17 mouse cellular contexts compared by ENCODE assay signal in the genomic region with DNA sequence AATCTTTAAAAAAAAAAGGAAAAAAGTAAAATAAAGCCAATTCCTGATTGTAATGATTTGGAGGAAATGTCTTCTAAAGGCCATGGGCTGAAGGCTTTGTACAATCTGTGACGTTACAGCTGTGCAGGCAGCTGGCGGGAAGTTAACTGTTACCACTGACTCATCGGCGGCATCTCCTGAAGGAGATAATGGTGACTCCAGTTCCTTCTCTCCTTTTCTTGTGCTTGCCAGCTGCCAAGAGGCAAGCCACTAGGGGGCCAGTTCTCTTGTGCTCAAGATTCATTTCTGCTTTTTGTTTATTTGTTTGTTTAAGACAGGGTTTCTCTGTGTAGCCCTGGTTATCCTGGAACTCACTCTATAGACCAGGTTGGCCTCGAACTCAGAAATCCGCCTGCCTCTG. TPM values are rescaled to one million over a fixed set of nuclear protein-coding genes. Genes with fewer than 3 reads are reported as not detected.
DNase-seq lines count a peak whose midpoint lies in the region; TF ChIP-seq lines count a peak whose summit lies in the region.
"Had no signal": no experiment of that assay in that cellular context is flagged by ENCODE, and none has a peak within 500 bp of the region (broad histone marks: within the 10 kb centered on the region; RNA-seq: fewer than 3 reads in every experiment).

No protein-coding gene starts in this region.

- H3K9me3 ChIP-seq in forebrain, embryonic 10.5 days: peaks cover 3% of the 10 kb centered on the region; the same call in 1 of the 2 replicates
- H3K9me3 ChIP-seq: forebrain, embryonic 15.5 days; liver, embryonic 15.5 days had no signal

- no peak overlapping the region for H3K4me3 ChIP-seq in kidney, adult 2 months (ENCODE audit: insufficient read depth, low read depth, low read length)
- H3K4me3 ChIP-seq in C2C12 (ENCODE audit: insufficient read depth, poor library complexity, severe bottlenecking): no peak overlapping the region
- H3K4me3 ChIP-seq in forebrain, embryonic 10.5 days: no peak overlapping the region
- no peak overlapping the region for H3K4me3 ChIP-seq in gastrocnemius, adult 2 months
- H3K4me3 ChIP-seq: forebrain, embryonic 15.5 days; liver, embryonic 15.5 days had no signal

- no peak overlapping the region for H3K27ac ChIP-seq in kidney, adult 2 months (ENCODE audit: insufficient read depth, low read depth, low read length)
- no peak overlapping the region for H3K27ac ChIP-seq in forebrain, embryonic 10.5 days
- no peak overlapping the region for H3K27ac ChIP-seq in gastrocnemius, adult 2 months
- H3K27ac ChIP-seq: forebrain, embryonic 15.5 days; liver, embryonic 15.5 days had no signal

- 0 out of 2 replicates have a peak, but pooled peaks have one; percentile 23 for TF ChIP-seq CTCF in kidney, adult 2 months (conservative IDR thresholded peaks at IDR 0.05; ENCODE audit: insufficient read depth, insufficient read length, low read depth, low read length)
- TF ChIP-seq CTCF in C2C12 (IDR thresholded peaks at IDR 0.05; ENCODE audit: control insufficient read depth, insufficient read depth, insufficient read length): no peak
- TF ChIP-seq CTCF in gastrocnemius, adult 2 months (IDR thresholded peaks at IDR 0.05): no peak

- intact Hi-C loops in gastrocnemius, adult 2 months (cut with DNase I): loop anchor here (5.0 kb wide), 1 partner anchor 127 kb away; no protein-coding TSS in a partner anchor

- TF ChIP-seq POLR2A in kidney, adult 2 months (IDR thresholded peaks at IDR 0.05; ENCODE audit: low read depth, low read length): no peak

- H3K79me2 ChIP-seq in C2C12 (ENCODE audit: control insufficient read depth, insufficient read depth): no peaks in the 10 kb centered on the region

- no peaks in the 10 kb centered on the region for H3K36me3 ChIP-seq in kidney, adult 2 months (ENCODE audit: control insufficient read depth, insufficient read depth, low read length)
- no peaks in the 10 kb centered on the region for H3K36me3 ChIP-seq in C2C12 (ENCODE audit: control insufficient read depth, insufficient read depth)
- no peaks in the 10 kb centered on the region for H3K36me3 ChIP-seq in forebrain, embryonic 10.5 days (replicated peaks)
- H3K36me3 ChIP-seq: forebrain, embryonic 15.5 days; liver, embryonic 15.5 days had no signal

- no peaks in the 10 kb centered on the region for H3K27me3 ChIP-seq in kidney, adult 2 months (replicated peaks; ENCODE audit: control insufficient read depth, insufficient read depth, low read length)
- no peaks in the 10 kb centered on the region for H3K27me3 ChIP-seq in C2C12 (ENCODE audit: control insufficient read depth, insufficient read depth, insufficient read length)
- peaks cover 30% of the 10 kb centered on the region for H3K27me3 ChIP-seq in forebrain, embryonic 10.5 days (ENCODE audit: poor library complexity, severe bottlenecking)
- H3K27me3 ChIP-seq: forebrain, embryonic 15.5 days had no signal

- H3K4me1 ChIP-seq in kidney, adult 2 months (ENCODE audit: control insufficient read depth, insufficient read depth, low read length): no peaks in the 10 kb centered on the region
- peaks cover 28% of the 10 kb centered on the region for H3K4me1 ChIP-seq in forebrain, embryonic 10.5 days

- no peak for DNase-seq in kidney, adult 2 months
- DNase-seq in kidney, postnatal 14 days: no peak
- peak; percentile 43 for DNase-seq in MN1 (ENCODE audit: low spot score)
- peak; percentile 33 to 38 for DNase-seq in monocyte, adult 2 months (ENCODE audit: low read depth in 1 of 2, low spot score in 2 of 2)
- DNase-seq in adrenal gland, adult 18-20 months (ENCODE audit: low spot score in 2 of 2): no peak
- no peak for DNase-seq in forebrain, embryonic 10.5 days (ENCODE audit: extremely low spot score, low spot score)
- DNase-seq in gastrocnemius, adult 2 months: no peak
- DNase-seq: adrenal gland, postnatal 10 days; cerebellum, adult 11 months; gastrocnemius, postnatal 36 days; heart, postnatal 14 days; left cerebral cortex, postnatal 4 days; right cerebral cortex, adult 18-20 months; thymus, adult 18-20 months had no signal

- no peaks in the 10 kb centered on the region for H3K79me3 ChIP-seq in C2C12 (ENCODE audit: low read depth)

- no peak overlapping the region for H3ac ChIP-seq in C2C12 (ENCODE audit: control insufficient read depth, insufficient read length, low read depth)

- 67% methylated on average over 6 of the region's 6 CpGs for WGBS in kidney, adult 2 months
- WGBS in forebrain, embryonic 10.5 days: 87% methylated on average over 6 of the region's 6 CpGs

TF ChIP-seq in C2C12, 6 proteins besides CTCF, POLR2A, EP300 and RAD21:
- TF ChIP-seq CEBPB (IDR thresholded peaks at IDR 0.05; ENCODE audit: low read depth) (no peak), FOSL1 (IDR thresholded peaks at IDR 0.05; ENCODE audit: insufficient read depth, low read length, poor library complexity, severe bottlenecking) (no peak), USF1 (IDR thresholded peaks at IDR 0.05; ENCODE audit: low read depth) (no peak), MYOG (IDR thresholded peaks at IDR 0.05; ENCODE audit: control insufficient read depth, extremely low read depth, insufficient read length) (no peak), MYOD1 (IDR thresholded peaks at IDR 0.05; ENCODE audit: control insufficient read depth, insufficient read length, low read depth) (peak; percentile 82)

RNA-seq across cellular contexts. Expression of gene Arhgef19, which starts 29.8 kb away (rescaled TPM):
- polyA plus RNA-seq in kidney, adult 2 months (2012; rRNA removed): 4.9 and 5.1 TPM in 2 replicates
- polyA plus RNA-seq in C2C12 (2012; fragmentation: generic; extraction: Trizol): 26.7 TPM
- 10 to 100 TPM; 47.6 to 51.9 TPM for total RNA-seq in adrenal gland, adult 18-20 months (2021)
- polyA plus RNA-seq in forebrain, embryonic 10.5 days (2016; fragmentation: Nextera tagmentation; extraction: Ambion mirVana): 1.3 and 2.2 TPM in 2 replicates
- total RNA-seq in gastrocnemius, adult 2 months (2021): under 1 TPM; 0.31 to 0.33 TPM

RNA-seq across cellular contexts. Expression of gene Epha2, which starts 32.0 kb away (rescaled TPM):
- 8.1 and 9.6 TPM in 2 replicates for polyA plus RNA-seq in kidney, adult 2 months (2012; rRNA removed)
- 129 TPM for polyA plus RNA-seq in C2C12 (2012; fragmentation: generic; extraction: Trizol)
- 10 to 100 TPM; 12.0 to 18.1 TPM for total RNA-seq in adrenal gland, adult 18-20 months (2021)
- polyA plus RNA-seq in forebrain, embryonic 10.5 days (2016; fragmentation: Nextera tagmentation; extraction: Ambion mirVana): 3.3 and 3.7 TPM in 2 replicates
- total RNA-seq in gastrocnemius, adult 2 months (2021): 1 to 10 TPM; 1.8 to 2.6 TPM

RNA-seq across cellular contexts. Expression of gene Rsg1, which starts 55.3 kb away (rescaled TPM):
- polyA plus RNA-seq in kidney, adult 2 months (2012; rRNA removed): 1.2 and 1.6 TPM in 2 replicates
- polyA plus RNA-seq in C2C12 (2012; fragmentation: generic; extraction: Trizol): 1.6 TPM
- 1 to 10 TPM in 1 of 2 experiments, under 1 TPM in 1; 0.93 to 1.4 TPM for total RNA-seq in adrenal gland, adult 18-20 months (2021)
- polyA plus RNA-seq in forebrain, embryonic 10.5 days (2016; fragmentation: Nextera tagmentation; extraction: Ambion mirVana): 7.3 and 7.8 TPM in 2 replicates
- not detected for total RNA-seq in gastrocnemius, adult 2 months (2021)
- total RNA-seq: gastrocnemius, postnatal 36 days had no signal

Comparison
In these comparisons a context has a peak if more than half of its experiments do, and no peak if none do; other contexts are left out.
1. DNase-seq: peak in MN1 (single experiment) and monocyte, adult 2 months (2 of 2); none in kidney, adult 2 months (single experiment), kidney, postnatal 14 days (single experiment), adrenal gland, adult 18-20 months (0 of 2), forebrain, embryonic 10.5 days (single experiment) and gastrocnemius, adult 2 months (single experiment).
2. RNA of gene Epha2, which starts 32.0 kb away (polyA plus RNA-seq): 129 TPM in C2C12 (single experiment); 8.1 to 9.6 TPM in kidney, adult 2 months and 3.3 to 3.7 TPM in forebrain, embryonic 10.5 days; every median in the first group is over 10 times any median in the second.